Mouse (Mus musculus): ENCODE data around the gene Zg16. TPM values are rescaled to one million over a fixed set of nuclear protein-coding genes. Genes with fewer than 3 reads are reported as not detected.

Gene Zg16
- polyA plus RNA-seq, 1 experiment from 2014 or later = not detected

GRCm38 (mm10) chr7:127026616-127026983, 60.5 kb downstream of the Zg16 start:
- no CpG with 5 or more reads among the region's 48 CpGs for WGBS
- no peak for DNase-seq (ENCODE audit: low spot score)
- peak overlapping the region; percentile 99 for H3K9ac ChIP-seq (ENCODE audit: low read length)
- H3K27ac ChIP-seq (ENCODE audit: low read depth, low read length) = peak overlapping the region; percentile 99
- no peak for ATAC-seq (ENCODE audit: insufficient read depth, low FRiP score, low TSS enrichment)
- H3K4me3 ChIP-seq (ENCODE audit: low read depth, low read length) = peak overlapping the region; percentile 99
- H3K4me1 ChIP-seq (ENCODE audit: control insufficient read depth, insufficient read depth, low read length) = peaks cover 38% of the 10 kb centered on the region
- no peaks in the 10 kb centered on the region for H3K27me3 ChIP-seq (ENCODE audit: control insufficient read depth, insufficient read depth, low read length)
- H3K4me2 ChIP-seq (ENCODE audit: low read depth) = peak overlapping the region; percentile 98
- peaks cover 20% of the 10 kb centered on the region for H3K36me3 ChIP-seq (ENCODE audit: control insufficient read depth, insufficient read depth, low read length)
- H3K9me3 ChIP-seq (ENCODE audit: control insufficient read depth, low read length) = no peaks in the 10 kb centered on the region

DNA sequence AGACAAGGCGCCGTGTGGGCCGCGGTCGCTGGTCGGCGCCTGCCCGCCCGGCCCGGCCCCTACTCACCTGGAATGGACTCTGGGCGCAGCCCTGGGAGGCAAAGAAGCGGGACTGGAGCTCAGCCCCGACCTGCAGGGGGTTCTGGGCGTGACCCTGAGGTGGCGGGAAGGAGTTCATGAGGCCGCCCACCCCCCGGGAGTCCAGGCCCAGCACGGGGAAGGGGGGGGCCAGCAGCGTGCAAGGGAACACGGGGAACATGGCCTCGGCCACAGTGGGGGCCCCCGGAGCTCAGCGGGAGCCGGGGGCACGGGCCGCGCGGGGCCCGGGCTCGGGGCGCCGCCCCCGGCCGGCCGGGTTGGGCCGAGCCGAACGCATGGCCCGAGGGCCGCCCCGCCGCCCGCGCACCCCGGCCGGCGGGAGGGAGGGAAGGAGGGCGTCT, 60.9 kb downstream of the Zg16 start:
- peak overlapping the region; percentile 99 for H3K4me3 ChIP-seq (ENCODE audit: low read depth, low read length)
- peak overlapping the region; percentile 99 for H3K9ac ChIP-seq (ENCODE audit: low read length)
- peak overlapping the region; percentile 99 for H3K27ac ChIP-seq (ENCODE audit: low read depth, low read length)
- peaks cover 40% of the 10 kb centered on the region for H3K4me1 ChIP-seq (ENCODE audit: control insufficient read depth, insufficient read depth, low read length)
- H3K4me2 ChIP-seq (ENCODE audit: low read depth) = peak overlapping the region; percentile 98
- H3K36me3 ChIP-seq (ENCODE audit: control insufficient read depth, insufficient read depth, low read length) = peaks cover 20% of the 10 kb centered on the region
- H3K9me3 ChIP-seq (ENCODE audit: control insufficient read depth, low read length) = no peaks in the 10 kb centered on the region
- DNase-seq (ENCODE audit: low spot score) (peak; percentile 75), ATAC-seq (ENCODE audit: insufficient read depth, low FRiP score, low TSS enrichment) (peak; percentile 18; the same call in 1 of the 2 replicates)
- WGBS = 0% methylated on average over 18 of the region's 48 CpGs
- no peaks in the 10 kb centered on the region for H3K27me3 ChIP-seq (ENCODE audit: control insufficient read depth, insufficient read depth, low read length)

- no peak for DNase-seq (ENCODE audit: low spot score)
- Histone ChIP-seq H3K27ac (ENCODE audit: low read depth, low read length) (peak overlapping the region; percentile 99), H3K4me3 (ENCODE audit: low read depth, low read length) (peak overlapping the region; percentile 99), H3K9ac (ENCODE audit: low read length) (peak overlapping the region; percentile 99), H3K9me3 (ENCODE audit: control insufficient read depth, low read length) (no peaks in the 10 kb centered on the region), H3K36me3 (ENCODE audit: control insufficient read depth, insufficient read depth, low read length) (peaks cover 18% of the 10 kb centered on the region), H3K27me3 (ENCODE audit: control insufficient read depth, insufficient read depth, low read length) (no peaks in the 10 kb centered on the region), H3K4me1 (ENCODE audit: control insufficient read depth, insufficient read depth, low read length) (peaks cover 41% of the 10 kb centered on the region), H3K4me2 (ENCODE audit: low read depth) (peak overlapping the region; percentile 98)
- WGBS = 0% methylated on average over 43 of the region's 65 CpGs
- no peak for ATAC-seq (ENCODE audit: insufficient read depth, low FRiP score, low TSS enrichment)
Observed at GRCm38 (mm10) chr7:127025556-127026160, 61.5 kb downstream of the Zg16 start.

- Histone ChIP-seq H3K36me3 (ENCODE audit: control insufficient read depth, insufficient read depth, low read length) (peaks cover 13% of the 10 kb centered on the region), H3K9ac (ENCODE audit: low read length) (peak overlapping the region; percentile 99), H3K4me1 (ENCODE audit: control insufficient read depth, insufficient read depth, low read length) (peaks cover 44% of the 10 kb centered on the region)
Observed at GRCm38 (mm10) chr7:127024755-127025555, 62.2 kb downstream of the Zg16 start.

GRCm38 (mm10) chr7:127023896-127024690, 63.0 kb downstream of the Zg16 start:
- no peaks in the 10 kb centered on the region for H3K27me3 ChIP-seq (ENCODE audit: control insufficient read depth, insufficient read depth, low read length)
- peak overlapping the region; percentile 99 for H3K9ac ChIP-seq (ENCODE audit: low read length)
- peaks cover 12% of the 10 kb centered on the region for H3K36me3 ChIP-seq (ENCODE audit: control insufficient read depth, insufficient read depth, low read length)
- peak overlapping the region; percentile 99; the same call in 1 of the 2 replicates for H3K27ac ChIP-seq (ENCODE audit: low read depth, low read length)
- peak overlapping the region; percentile 98 for H3K4me2 ChIP-seq (ENCODE audit: low read depth)
- peaks cover 44% of the 10 kb centered on the region for H3K4me1 ChIP-seq (ENCODE audit: control insufficient read depth, insufficient read depth, low read length)
- ATAC-seq (ENCODE audit: insufficient read depth, low FRiP score, low TSS enrichment) (no peak), DNase-seq (ENCODE audit: low spot score) (no peak)
- H3K4me3 ChIP-seq (ENCODE audit: low read depth, low read length) = peak overlapping the region; percentile 99
- no peaks in the 10 kb centered on the region for H3K9me3 ChIP-seq (ENCODE audit: control insufficient read depth, low read length)
- 43% methylated on average over 19 of the region's 19 CpGs for WGBS

More at GRCm38 (mm10) chr7:127024755-127025555, 62.2 kb downstream of the Zg16 start:
- DNase-seq (ENCODE audit: low spot score) (peak; percentile 80), ATAC-seq (ENCODE audit: insufficient read depth, low FRiP score, low TSS enrichment) (peak; percentile 28; the same call in 1 of the 2 replicates)
- H3K27ac ChIP-seq (ENCODE audit: low read depth, low read length) = peak overlapping the region; percentile 99
- peak overlapping the region; percentile 99 for H3K4me3 ChIP-seq (ENCODE audit: low read depth, low read length)
- H3K4me2 ChIP-seq (ENCODE audit: low read depth) = peak overlapping the region; percentile 98
- 1% methylated on average over 30 of the region's 30 CpGs for WGBS
- no peaks in the 10 kb centered on the region for H3K9me3 ChIP-seq (ENCODE audit: control insufficient read depth, low read length)
- no peaks in the 10 kb centered on the region for H3K27me3 ChIP-seq (ENCODE audit: control insufficient read depth, insufficient read depth, low read length)

DNA sequence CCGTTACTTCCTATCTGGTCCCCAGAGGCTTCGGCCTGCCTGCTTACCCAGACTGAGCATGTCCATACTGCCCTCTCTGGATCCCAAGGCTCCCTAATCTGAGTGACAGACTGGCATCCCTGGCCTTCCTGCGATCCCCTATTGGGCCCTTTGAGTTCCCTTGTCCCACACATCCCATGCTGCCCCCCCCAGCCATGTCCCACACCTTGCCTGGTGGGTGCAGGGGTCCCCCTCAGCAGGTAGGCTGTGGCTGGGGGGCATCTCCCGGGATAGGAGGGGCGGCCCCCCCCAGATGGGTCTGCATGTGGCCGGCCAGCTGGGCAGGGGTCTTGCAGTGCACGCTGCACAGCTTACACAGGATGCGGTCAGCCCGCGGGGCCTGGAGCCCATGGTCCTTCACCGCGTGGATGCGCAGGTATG, 63.8 kb downstream of the Zg16 start:
- H3K4me2 ChIP-seq (ENCODE audit: low read depth) = peak overlapping the region; percentile 98
- H3K4me3 ChIP-seq (ENCODE audit: low read depth, low read length) = peak overlapping the region; percentile 99
- ATAC-seq (ENCODE audit: insufficient read depth, low FRiP score, low TSS enrichment) = no peak
- H3K9ac ChIP-seq (ENCODE audit: low read length) = peak overlapping the region; percentile 99
- H3K36me3 ChIP-seq (ENCODE audit: control insufficient read depth, insufficient read depth, low read length) = peaks cover 12% of the 10 kb centered on the region
- 0 out of 2 replicates have a peak overlapping the region, but pooled peaks have one; percentile 14 for H3K27ac ChIP-seq (ENCODE audit: low read depth, low read length)
- WGBS = 83% methylated on average over 13 of the region's 13 CpGs
- no peaks in the 10 kb centered on the region for H3K9me3 ChIP-seq (ENCODE audit: control insufficient read depth, low read length)
- peaks cover 44% of the 10 kb centered on the region for H3K4me1 ChIP-seq (ENCODE audit: control insufficient read depth, insufficient read depth, low read length)
- DNase-seq (ENCODE audit: low spot score) = no peak
- H3K27me3 ChIP-seq (ENCODE audit: control insufficient read depth, insufficient read depth, low read length) = no peaks in the 10 kb centered on the region

DNA sequence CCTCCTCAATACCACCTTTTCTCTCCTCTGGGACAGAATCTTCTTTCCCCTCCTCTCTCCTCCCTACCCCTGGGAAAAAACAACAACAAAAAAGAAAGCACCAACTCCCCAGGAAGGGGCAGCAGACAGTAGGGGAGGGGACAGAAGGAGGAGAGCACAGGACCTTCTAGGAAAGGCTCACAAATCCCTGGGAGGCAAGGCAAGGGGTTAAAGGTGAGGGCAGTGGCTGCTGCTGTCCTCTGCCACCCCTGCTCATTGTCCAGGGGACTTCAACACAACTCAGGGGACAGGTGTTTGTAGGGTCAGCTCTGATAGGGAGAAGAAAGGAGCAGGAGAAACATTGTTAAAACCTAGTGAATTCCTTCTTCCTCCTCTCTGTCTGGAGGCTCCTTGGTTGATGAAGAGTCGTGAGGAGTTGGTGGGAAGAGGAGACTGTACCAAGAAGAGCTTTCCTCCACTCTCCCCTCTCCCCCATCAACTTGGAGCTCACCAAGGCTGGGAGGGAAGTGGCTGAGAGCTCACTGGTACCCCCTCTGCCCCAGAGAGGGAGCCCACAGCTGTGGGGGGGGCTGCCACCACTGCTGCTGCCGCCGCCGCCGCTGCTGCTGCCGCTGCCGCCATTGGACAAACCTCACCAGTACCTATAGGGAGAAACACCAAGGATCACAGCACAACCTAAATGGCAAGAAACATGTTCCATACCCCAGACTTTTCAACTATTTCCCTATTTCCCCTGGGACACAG, 64.4 kb downstream of the Zg16 start:
- no peak overlapping the region for H3K27ac ChIP-seq (ENCODE audit: low read depth, low read length)

More for the DNA sequence above, 64.4 kb downstream of the Zg16 start:
- Histone ChIP-seq H3K9ac (ENCODE audit: low read length) (no peak overlapping the region; the same call in 1 of the 2 replicates), H3K4me2 (ENCODE audit: low read depth) (peak overlapping the region; percentile 98), H3K36me3 (ENCODE audit: control insufficient read depth, insufficient read depth, low read length) (peaks cover 12% of the 10 kb centered on the region), H3K4me1 (ENCODE audit: control insufficient read depth, insufficient read depth, low read length) (peaks cover 38% of the 10 kb centered on the region), H3K27me3 (ENCODE audit: control insufficient read depth, insufficient read depth, low read length) (no peaks in the 10 kb centered on the region), H3K4me3 (ENCODE audit: low read depth, low read length) (peak overlapping the region; percentile 99; the same call in 1 of the 2 replicates), H3K9me3 (ENCODE audit: control insufficient read depth, low read length) (no peaks in the 10 kb centered on the region)
- no peak for DNase-seq (ENCODE audit: low spot score)
- no peak for ATAC-seq (ENCODE audit: insufficient read depth, low FRiP score, low TSS enrichment)
- WGBS = 70% methylated on average over 7 of the region's 7 CpGs

Data from neural tube, embryonic 11.5 days (tissue).